Mouse (Mus musculus): Measurements from ENCODE around the gene Dazap2.

Gene Dazap2

DNA sequence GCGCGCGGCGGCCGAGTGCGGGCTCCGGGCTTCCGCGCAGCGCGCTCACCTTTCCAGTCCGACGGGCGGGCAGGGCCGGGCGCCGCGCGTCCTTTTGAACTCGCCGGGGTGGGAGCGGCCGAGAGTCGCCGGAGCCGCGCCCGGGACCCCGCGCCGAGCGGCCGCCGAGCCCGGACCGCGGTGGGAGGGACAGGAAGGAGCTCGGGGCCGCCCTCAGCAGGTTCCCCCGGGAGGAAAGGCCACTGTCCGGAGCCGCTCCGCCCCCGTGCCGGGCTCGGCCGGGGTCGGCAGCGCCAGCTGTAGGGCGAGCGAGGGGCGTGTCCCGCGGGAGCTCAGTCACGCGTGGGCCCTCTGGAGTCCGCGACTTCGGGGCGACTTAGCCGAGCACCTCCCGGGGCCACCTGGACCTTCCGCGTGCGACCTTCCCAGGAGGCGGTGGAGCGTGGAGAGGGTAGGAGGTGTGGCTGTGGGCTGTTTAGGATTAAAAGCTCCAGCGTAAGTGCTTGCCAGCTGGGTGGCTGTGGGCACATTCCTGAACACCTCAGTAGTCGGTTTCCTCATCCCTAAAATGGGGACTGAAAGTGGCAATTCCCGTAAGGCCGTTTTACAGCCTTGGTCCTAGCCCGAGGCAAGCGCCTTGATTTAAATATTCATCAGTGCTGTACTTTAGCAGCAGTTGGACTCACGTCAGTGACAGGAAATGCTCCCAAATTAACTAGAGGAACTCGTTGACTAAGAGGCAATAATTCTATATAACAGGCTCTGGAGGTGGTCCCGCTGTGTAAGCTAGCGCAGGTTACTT, 21.8 kb downstream of the Dazap2 start, which contains the start of gene Smagp:
Gene Smagp (minus strand): TSS at position 241 of the 802 bp plus-strand sequence.
- H3K4me1 ChIP-seq (replicated peaks; ENCODE audit: low read depth, low read length), result peaks cover 84% of the 10 kb centered on the region
- no peak for TF ChIP-seq POU5F1 (IDR thresholded peaks at IDR 0.05; ENCODE audit: borderline replicate concordance, low read length)
- TF ChIP-seq NANOG (IDR thresholded peaks at IDR 0.05; ENCODE audit: borderline replicate concordance, low read length), result peak; percentile 4; the same call in 1 of the 2 replicates
- H3K4me3 ChIP-seq (replicated peaks; ENCODE audit: low read length), result peak within 1 kb of the TSS; percentile 86
- H3K9me3 ChIP-seq (ENCODE audit: low read length), result no peaks in the 10 kb centered on the region
- H3K36me3 ChIP-seq (ENCODE audit: insufficient read depth, low read length), result peaks cover 26% of the 10 kb centered on the region
- H3K27me3 ChIP-seq (ENCODE audit: insufficient read depth, low read length), result no peaks in the 10 kb centered on the region

DNA sequence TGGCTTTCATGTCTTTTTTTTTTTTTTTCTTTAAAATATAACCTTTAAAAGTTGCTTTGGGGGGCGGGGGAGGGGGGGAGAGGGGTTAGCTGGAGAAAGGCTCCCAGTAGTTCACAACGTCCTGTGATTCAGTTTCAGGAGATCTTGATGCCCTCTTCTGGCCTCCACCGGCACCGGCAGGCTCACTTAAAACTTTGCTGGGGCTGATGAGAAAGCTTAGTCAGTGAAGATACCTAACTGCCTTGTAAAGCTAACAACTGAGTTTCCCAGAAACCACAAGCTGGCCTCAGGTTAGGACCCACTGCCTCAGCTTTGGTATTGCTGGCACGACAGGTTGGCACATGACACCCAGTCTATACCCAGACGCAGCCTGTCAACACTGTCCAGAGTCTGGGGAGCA, 22.5 kb downstream of the Dazap2 start:
- no peaks in the 10 kb centered on the region for H3K9me3 ChIP-seq (ENCODE audit: low read length)

DNA sequence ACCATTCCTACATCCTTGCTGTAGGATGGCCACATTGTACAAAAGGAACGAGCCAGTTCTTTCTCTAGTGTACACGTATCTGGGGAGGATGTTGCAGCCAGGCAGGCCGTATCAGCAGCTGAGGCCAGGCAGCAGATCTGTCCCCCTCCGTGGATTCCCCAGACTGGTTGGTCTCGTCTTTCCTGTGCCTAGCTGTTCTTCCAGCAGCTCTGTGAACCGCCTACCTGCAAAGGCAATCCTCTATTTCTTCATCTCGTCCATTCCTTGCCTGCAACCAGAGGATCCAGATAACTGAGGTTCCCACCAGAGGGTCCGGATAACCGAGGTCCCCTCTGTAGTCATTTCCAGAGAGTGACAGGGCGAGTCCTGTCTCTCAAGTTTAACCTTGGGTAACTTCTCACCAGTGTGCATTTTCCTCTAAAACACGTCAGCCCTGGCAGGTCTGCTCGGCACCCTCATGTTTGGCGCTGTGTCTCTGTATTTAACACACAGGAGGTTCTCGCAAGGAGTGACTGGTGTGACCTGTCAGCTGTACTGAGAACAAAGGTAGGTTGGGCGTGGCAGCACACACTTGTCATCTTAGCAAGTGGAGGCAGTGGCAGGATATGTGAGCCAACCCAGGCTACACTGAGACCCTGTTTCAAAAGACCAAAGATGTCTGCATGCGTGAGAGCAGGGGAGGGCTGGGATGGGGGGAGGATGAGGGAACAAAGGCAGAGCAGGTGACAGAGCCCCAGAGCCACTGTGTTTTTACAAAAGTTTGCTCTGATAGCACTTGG, 25.0 kb downstream of the Dazap2 start:
- TF ChIP-seq NANOG (IDR thresholded peaks at IDR 0.05; ENCODE audit: borderline replicate concordance, low read length), result no peak
- TF ChIP-seq CTCF (conservative IDR thresholded peaks at IDR 0.05; ENCODE audit: low read length), result no peak
- TF ChIP-seq POU5F1 (IDR thresholded peaks at IDR 0.05; ENCODE audit: borderline replicate concordance, low read length), result no peak
- Histone ChIP-seq H3K4me1 (replicated peaks; ENCODE audit: low read depth, low read length) (peaks cover 63% of the 10 kb centered on the region), H3K9me3 (ENCODE audit: low read length) (no peaks in the 10 kb centered on the region), H3K4me3 (replicated peaks; ENCODE audit: low read length) (no peak overlapping the region), H3K27me3 (ENCODE audit: insufficient read depth, low read length) (no peaks in the 10 kb centered on the region), H3K36me3 (ENCODE audit: insufficient read depth, low read length) (peaks cover 8% of the 10 kb centered on the region; the same call in 1 of the 2 replicates)

More for the DNA sequence above, 22.5 kb downstream of the Dazap2 start:
- Histone ChIP-seq H3K4me3 (replicated peaks; ENCODE audit: low read length) (peak overlapping the region; percentile 86; the same call in 1 of the 2 replicates), H3K4me1 (replicated peaks; ENCODE audit: low read depth, low read length) (peaks cover 78% of the 10 kb centered on the region), H3K36me3 (ENCODE audit: insufficient read depth, low read length) (peaks cover 19% of the 10 kb centered on the region), H3K27me3 (ENCODE audit: insufficient read depth, low read length) (no peaks in the 10 kb centered on the region)
- TF ChIP-seq POU5F1 (IDR thresholded peaks at IDR 0.05; ENCODE audit: borderline replicate concordance, low read length) (no peak), NANOG (IDR thresholded peaks at IDR 0.05; ENCODE audit: borderline replicate concordance, low read length) (no peak), CTCF (conservative IDR thresholded peaks at IDR 0.05; ENCODE audit: low read length) (no peak)

DNA sequence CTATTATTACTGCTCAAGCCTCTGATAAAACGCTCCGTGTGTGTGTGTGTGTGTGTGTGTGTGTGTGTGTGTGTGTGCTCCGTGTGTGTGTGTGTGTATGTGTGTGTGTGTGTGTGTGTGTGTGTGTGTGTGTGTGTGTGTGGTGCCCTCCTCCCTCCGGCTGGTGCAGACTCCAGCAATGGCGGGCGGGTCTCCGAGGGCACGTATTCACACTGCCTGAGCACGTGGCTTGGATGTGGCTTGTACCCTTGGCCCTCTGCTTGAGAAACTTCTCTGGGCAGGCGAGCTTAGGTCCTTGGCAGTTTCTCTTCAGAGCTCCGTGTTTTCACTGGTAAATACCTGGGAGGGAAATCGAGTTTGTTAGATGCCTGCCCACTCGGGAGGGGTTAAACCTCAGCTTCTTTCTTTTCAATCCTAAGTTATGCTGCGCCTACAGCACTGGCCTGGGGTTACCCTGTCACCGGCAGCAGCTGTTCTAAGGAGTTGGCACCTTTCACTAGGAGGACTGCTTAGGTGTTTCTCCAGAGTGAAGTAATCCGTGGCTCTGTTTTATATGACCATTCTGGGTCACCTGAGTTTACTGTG, 26.2 kb downstream of the Dazap2 start:
- Histone ChIP-seq H3K4me3 (replicated peaks; ENCODE audit: low read length) (no peak overlapping the region), H3K27me3 (ENCODE audit: insufficient read depth, low read length) (no peaks in the 10 kb centered on the region), H3K9me3 (ENCODE audit: low read length) (no peaks in the 10 kb centered on the region), H3K4me1 (replicated peaks; ENCODE audit: low read depth, low read length) (peaks cover 54% of the 10 kb centered on the region), H3K36me3 (ENCODE audit: insufficient read depth, low read length) (peaks cover 8% of the 10 kb centered on the region; the same call in 1 of the 2 replicates)
- TF ChIP-seq CTCF (conservative IDR thresholded peaks at IDR 0.05; ENCODE audit: low read length) (no peak), NANOG (IDR thresholded peaks at IDR 0.05; ENCODE audit: borderline replicate concordance, low read length) (no peak), POU5F1 (IDR thresholded peaks at IDR 0.05; ENCODE audit: borderline replicate concordance, low read length) (no peak)

DNA sequence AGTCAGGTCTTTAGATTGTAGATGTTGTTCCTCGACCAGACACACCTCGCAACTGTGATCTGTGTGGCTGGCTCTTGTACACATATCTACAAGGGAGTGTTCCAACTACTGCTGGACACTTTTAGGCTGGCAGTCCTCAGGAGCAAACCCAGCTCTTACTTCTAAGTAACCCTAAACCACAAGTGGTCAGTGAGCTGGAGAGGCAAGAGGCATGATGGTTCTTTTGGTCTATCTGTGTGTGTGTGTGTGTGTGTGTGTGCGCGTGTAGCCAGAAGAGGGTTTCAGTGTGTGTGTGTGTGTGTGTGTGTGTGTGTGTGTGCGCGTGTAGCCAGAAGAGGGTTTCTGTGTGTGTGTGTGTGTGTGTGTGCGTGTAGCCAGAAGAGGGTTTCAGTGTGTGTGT, 27.3 kb downstream of the Dazap2 start:
- Histone ChIP-seq H3K9me3 (ENCODE audit: low read length) (no peaks in the 10 kb centered on the region), H3K36me3 (ENCODE audit: insufficient read depth, low read length) (peaks cover 8% of the 10 kb centered on the region; the same call in 1 of the 2 replicates), H3K4me3 (replicated peaks; ENCODE audit: low read length) (no peak overlapping the region), H3K4me1 (replicated peaks; ENCODE audit: low read depth, low read length) (peaks cover 49% of the 10 kb centered on the region), H3K27me3 (ENCODE audit: insufficient read depth, low read length) (no peaks in the 10 kb centered on the region)
- TF ChIP-seq POU5F1 (IDR thresholded peaks at IDR 0.05; ENCODE audit: borderline replicate concordance, low read length) (no peak), CTCF (conservative IDR thresholded peaks at IDR 0.05; ENCODE audit: low read length) (no peak)

DNA sequence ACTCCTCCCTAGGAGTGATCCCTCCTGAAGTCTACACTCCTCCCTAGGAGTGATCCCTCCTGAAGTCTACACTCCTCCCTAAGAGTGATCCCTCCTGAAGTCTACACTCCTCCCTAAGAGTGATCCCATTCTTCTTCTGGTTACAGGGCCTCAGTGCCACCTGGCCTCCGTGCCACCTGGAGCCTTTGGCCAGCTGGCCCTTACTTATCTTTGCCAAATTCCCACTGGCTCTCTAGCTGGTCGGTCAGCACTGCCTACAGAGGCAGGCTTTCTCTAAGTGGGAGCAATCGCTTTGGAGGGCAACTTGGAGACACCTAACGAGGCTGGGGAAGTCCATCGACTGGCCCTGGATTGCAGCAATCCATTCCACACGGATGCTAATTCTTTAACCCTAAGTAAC, 31.0 kb downstream of the Dazap2 start:
- Histone ChIP-seq H3K36me3 (ENCODE audit: insufficient read depth, low read length) (peaks cover 8% of the 10 kb centered on the region; the same call in 1 of the 2 replicates), H3K9me3 (ENCODE audit: low read length) (no peaks in the 10 kb centered on the region), H3K4me1 (replicated peaks; ENCODE audit: low read depth, low read length) (peaks cover 38% of the 10 kb centered on the region), H3K4me3 (replicated peaks; ENCODE audit: low read length) (no peak overlapping the region), H3K27me3 (ENCODE audit: insufficient read depth, low read length) (no peaks in the 10 kb centered on the region)
- TF ChIP-seq POU5F1 (IDR thresholded peaks at IDR 0.05; ENCODE audit: borderline replicate concordance, low read length), result no peak
- TF ChIP-seq NANOG (IDR thresholded peaks at IDR 0.05; ENCODE audit: borderline replicate concordance, low read length), result no peak
- TF ChIP-seq CTCF (conservative IDR thresholded peaks at IDR 0.05; ENCODE audit: low read length), result no peak

DNA sequence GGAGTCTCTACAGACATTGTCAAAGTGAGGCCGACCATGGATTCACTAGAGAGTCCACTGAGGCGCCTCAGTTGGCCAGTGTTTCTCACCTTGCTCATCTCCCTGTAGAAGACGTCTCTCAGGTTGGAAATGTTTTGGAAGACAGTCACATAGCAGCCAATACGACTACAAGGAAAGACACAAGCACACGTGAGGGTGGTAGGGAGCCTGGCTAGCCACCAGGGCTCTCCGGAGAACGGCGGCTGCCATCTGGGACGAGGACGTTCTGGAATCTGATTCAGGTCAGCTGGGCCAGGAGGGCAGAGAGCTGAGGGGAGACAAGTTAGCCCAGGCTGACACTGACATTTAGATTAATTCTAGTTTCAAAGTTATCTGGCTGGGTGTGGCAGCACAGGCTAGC, 35.0 kb downstream of the Dazap2 start:
- peaks cover 23% of the 10 kb centered on the region for H3K4me1 ChIP-seq (replicated peaks; ENCODE audit: low read depth, low read length)
- no peaks in the 10 kb centered on the region for H3K27me3 ChIP-seq (ENCODE audit: insufficient read depth, low read length)
- TF ChIP-seq CTCF (conservative IDR thresholded peaks at IDR 0.05; ENCODE audit: low read length), result no peak
- no peak for TF ChIP-seq NANOG (IDR thresholded peaks at IDR 0.05; ENCODE audit: borderline replicate concordance, low read length)
- TF ChIP-seq POU5F1 (IDR thresholded peaks at IDR 0.05; ENCODE audit: borderline replicate concordance, low read length), result no peak

DNA sequence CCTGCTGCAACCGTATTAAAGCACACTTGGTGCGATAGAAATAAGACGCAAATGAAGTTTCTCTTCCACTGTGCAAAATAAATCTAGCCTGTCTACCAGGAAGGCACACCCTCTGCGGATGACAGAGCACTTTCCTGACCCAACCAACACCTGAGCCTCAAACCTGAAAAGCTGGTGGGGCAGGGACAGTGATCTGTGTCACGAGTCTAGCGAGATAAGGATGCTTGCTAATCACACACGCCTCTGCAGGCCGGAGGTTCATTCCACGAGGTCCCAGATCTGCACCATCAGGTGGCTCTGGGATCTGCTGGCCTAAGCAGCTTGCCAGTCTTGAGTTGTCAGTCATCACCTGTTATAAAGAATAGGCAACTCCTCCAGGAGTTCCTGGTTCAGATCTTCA, 36.5 kb downstream of the Dazap2 start:
- Histone ChIP-seq H3K4me1 (replicated peaks; ENCODE audit: low read depth, low read length) (peaks cover 21% of the 10 kb centered on the region), H3K9me3 (ENCODE audit: low read length) (no peaks in the 10 kb centered on the region), H3K27me3 (ENCODE audit: insufficient read depth, low read length) (no peaks in the 10 kb centered on the region; the same call in 1 of the 2 replicates), H3K4me3 (replicated peaks; ENCODE audit: low read length) (no peak overlapping the region), H3K36me3 (ENCODE audit: insufficient read depth, low read length) (peaks cover 12% of the 10 kb centered on the region)
- TF ChIP-seq POU5F1 (IDR thresholded peaks at IDR 0.05; ENCODE audit: borderline replicate concordance, low read length) (no peak), CTCF (conservative IDR thresholded peaks at IDR 0.05; ENCODE audit: low read length) (no peak), NANOG (IDR thresholded peaks at IDR 0.05; ENCODE audit: borderline replicate concordance, low read length) (no peak)

More for the DNA sequence above, 35.0 kb downstream of the Dazap2 start:
- Histone ChIP-seq H3K4me3 (replicated peaks; ENCODE audit: low read length) (no peak overlapping the region), H3K9me3 (ENCODE audit: low read length) (no peaks in the 10 kb centered on the region), H3K36me3 (ENCODE audit: insufficient read depth, low read length) (peaks cover 5% of the 10 kb centered on the region; the same call in 1 of the 2 replicates)
